Mouse (Mus musculus) right cerebral cortex, postnatal 4 days (tissue): Measurements from ENCODE around the gene B3galt1.

Experiments
- DNase-seq: peaks from one replicate; pipeline ENCODE4 v3.0.0-alpha.2; 2022

B3galt1 gene

DNA sequence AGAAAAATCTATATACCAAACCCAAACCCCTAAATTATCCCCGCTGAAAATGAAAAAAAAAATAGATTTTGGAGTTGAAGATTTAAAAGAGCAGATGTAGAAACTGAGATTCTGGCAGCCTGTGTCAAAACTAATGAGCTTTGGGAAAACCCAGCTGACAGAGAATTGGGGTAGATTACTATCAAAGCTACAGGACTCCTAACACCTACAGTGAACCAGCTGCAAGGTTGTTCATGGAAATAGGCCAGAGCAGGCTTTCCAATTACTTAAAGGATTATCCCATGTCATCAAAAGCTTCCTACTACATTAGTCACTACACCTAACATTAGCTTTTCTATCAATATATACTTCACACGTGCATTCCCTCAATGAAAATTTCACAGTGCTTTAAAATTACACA lies 165.1 kb downstream of the B3galt1 start:
- no peak for DNase-seq

- DNase-seq: no peak
Observed at GRCm38 (mm10) chr2:67751585-67751984, 185.9 kb downstream of the B3galt1 start.

GRCm38 (mm10) chr2:67756507-67756906 lies 190.8 kb downstream of the B3galt1 start:
- DNase-seq: no peak

DNA sequence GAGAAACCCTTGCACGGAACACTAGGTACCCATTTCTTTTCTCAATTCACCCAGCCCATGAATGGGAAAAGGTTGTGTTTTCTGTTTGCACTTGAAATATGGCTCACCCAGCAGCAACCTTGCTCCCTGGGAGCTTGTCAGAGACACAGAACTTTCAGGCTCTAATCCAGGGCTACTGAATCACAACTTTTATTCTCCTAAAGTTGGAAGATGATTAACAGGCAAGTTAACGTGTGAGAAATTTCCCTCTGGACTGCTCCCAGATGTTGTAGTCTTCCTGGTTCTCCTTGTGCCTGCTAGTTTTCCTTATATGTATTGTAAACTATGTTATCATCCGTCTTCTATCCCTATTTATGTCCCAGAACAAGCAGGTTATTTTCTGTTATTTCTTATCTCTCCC lies 221.9 kb downstream of the B3galt1 start:
- no peak for DNase-seq

GRCm38 (mm10) chr2:67797561-67797960 lies 231.9 kb downstream of the B3galt1 start:
- no peak for DNase-seq

GRCm38 (mm10) chr2:67799981-67800380 lies 234.3 kb downstream of the B3galt1 start:
- DNase-seq: no peak

- DNase-seq: no peak
Observed at GRCm38 (mm10) chr2:67816149-67816548, 250.5 kb downstream of the B3galt1 start.

GRCm38 (mm10) chr2:67818014-67818413 lies 252.3 kb downstream of the B3galt1 start:
- no peak for DNase-seq

DNA sequence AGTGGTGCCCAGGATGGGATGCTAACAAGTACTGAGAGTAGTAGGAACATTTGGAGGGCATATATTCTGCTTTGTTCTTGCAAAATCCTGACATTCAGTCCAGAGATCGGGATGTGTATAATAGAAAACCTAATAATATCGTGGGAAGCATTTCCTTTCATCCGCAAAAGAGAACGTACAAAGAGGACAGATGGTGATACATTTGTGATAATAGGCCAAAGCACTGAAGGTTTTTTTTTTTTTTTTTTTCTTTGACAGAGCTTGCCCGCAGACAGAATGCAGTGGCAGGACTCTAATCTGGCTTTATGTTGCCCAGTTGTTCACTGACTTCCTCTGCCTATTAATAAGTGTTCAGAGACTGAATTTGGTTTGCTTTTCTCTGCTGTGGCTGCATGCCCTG lies 256.7 kb downstream of the B3galt1 start:
- DNase-seq: no peak

DNA sequence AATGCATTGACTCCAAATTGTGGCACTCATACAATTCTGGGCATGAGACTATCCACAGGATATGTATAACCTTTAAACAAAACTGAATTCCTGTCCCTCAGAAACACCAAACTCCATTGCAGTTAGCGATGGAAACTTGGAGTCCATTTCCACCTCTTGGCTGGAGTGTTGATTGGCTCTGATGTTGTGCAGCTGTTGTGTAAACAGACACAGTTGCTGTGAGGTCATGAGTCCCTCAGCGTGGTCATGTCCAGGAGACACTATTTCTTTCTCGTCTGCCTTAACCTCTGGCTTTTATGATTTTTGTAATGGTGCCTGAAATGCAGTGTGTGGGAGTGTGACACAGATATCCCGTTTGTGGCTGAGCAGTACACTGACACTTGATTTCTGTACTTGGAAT lies 262.0 kb downstream of the B3galt1 start:
- no peak for DNase-seq

DNA sequence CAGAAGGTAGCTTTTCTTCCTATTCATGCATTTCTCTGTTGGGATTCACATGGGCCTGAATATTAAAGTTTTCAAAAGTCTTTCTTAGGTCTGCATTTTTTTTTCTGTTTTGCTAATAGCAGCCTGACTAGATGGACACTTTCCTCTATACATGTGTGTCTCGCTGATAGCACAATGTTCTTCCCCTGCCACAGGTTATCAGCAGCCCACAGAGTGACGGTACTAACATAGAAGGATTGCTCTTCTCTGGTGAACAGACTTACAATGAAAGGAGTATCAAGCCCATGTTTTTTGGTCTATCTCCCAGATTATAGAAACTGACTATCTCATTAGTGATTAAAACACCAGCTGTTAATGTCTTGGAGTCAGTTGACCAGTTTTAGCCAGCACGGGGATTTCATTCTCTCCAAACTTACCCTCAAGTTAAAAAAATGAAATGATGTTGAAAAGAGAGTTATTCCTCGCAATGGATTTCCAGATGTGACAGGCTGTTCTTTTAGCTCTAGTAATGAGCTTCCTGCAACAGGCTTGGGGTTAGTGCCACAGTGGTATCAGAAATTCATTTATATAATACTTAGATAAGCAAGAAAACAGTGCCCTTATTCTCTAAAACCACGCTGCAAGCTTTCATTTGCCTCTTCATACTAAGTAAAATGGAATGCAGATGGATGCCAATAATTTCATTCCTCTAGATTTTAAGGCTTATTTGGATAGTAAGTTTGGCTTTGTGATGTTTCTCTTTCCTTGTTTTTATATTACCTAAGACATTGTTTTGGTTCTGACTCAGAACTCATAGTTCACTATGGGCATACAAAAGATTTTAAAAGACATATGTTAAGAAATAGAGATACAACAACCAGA lies 263.6 kb downstream of the B3galt1 start:
- DNase-seq: no peak

- no peak for DNase-seq
Observed at GRCm38 (mm10) chr2:67847806-67848205, 282.1 kb downstream of the B3galt1 start.

GRCm38 (mm10) chr2:67850725-67851124 lies 285.1 kb downstream of the B3galt1 start:
- no peak for DNase-seq

DNA sequence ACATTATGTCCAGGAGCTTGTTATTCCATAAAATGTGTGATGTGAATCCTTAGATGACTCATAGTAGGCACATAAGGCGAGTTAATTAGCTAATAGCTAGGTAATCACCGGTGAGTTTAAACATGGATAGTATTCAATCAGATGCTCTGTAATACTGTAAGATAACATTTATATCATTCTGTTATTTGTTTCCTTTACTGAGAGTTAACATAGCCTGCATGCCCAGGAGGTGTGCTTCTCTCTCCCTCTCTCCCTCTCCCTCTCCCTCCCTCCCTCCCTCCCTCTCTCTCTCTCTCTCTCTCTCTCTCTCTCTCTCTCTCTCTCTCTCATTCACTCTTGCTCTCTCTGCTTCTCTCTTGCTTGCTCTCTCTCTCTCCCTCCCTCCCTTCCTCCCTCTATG lies 292.7 kb downstream of the B3galt1 start:
- DNase-seq: no peak

- no peak for DNase-seq
Observed at GRCm38 (mm10) chr2:67859004-67859403, 293.3 kb downstream of the B3galt1 start.

GRCm38 (mm10) chr2:67873368-67873767 lies 307.7 kb downstream of the B3galt1 start:
- DNase-seq: no peak

DNA sequence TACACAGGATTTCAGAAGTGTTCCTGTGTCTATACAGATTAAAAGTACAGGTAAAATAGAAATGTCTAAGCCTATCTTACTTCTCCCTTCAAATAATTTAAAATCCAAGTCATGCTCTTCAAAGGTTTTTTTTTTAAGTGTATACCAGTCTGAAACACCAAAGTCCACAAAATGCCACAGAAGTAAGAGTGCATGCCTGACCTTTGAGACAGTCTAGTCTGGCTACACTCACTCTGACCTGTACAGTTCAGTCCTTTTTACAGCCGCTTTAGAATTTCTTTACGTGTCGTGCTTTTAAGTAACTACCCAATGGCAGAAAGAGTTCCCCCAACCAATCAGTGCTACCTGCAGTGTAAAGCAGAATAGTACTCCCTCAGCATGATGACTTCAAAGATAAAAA lies 314.2 kb downstream of the B3galt1 start:
- DNase-seq: no peak

DNA sequence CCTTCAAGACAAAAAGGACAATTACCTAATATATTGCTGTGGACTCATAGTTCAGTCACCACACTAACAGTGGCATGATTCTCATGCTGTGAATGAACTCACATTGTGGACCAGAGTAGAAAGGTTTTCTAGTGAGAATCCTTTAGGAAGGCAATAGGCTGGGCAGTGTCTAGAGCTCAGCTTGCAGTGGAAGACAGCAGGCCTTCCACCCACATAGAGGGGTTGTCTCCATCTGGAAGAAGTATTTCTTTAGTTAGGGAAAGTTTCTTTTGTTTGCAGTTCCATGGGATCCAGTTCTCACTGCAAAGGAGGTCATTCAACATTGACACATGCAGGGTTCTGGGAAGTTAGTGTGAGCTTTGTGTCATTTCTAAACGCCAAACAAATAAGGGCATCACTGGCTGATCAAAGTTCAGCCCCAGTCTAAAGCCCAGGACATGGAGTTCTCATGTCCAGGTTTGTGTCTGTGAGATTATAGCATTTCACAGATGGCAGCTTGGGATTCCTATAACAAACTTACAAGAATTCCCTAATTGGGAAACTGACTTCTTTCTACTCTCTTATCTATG lies 316.1 kb downstream of the B3galt1 start:
- DNase-seq: no peak

- no peak for DNase-seq
Observed at GRCm38 (mm10) chr2:67897956-67898689, 332.5 kb downstream of the B3galt1 start.

DNA sequence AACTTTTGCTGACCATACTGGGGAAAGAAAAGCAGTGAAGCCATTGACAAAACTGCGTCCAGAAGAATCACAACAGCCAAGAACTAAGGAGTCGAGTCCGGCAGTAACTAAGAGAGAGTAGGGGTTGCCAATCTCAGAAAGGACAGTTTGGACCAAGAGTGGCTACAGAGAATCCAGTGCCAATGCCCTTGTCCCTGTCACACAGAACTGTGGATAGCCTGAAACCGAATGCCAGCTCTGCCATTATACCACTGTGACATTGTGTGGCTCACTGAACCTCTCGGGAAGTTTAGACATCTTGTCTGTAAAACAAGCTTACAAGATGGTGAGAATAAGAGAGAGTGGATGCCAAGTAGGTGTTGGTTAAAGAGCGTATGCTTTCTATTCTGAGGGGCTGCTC lies 335.9 kb downstream of the B3galt1 start:
- no peak for DNase-seq

- DNase-seq: no peak
Observed at GRCm38 (mm10) chr2:67902651-67903292, 337.1 kb downstream of the B3galt1 start.

DNA sequence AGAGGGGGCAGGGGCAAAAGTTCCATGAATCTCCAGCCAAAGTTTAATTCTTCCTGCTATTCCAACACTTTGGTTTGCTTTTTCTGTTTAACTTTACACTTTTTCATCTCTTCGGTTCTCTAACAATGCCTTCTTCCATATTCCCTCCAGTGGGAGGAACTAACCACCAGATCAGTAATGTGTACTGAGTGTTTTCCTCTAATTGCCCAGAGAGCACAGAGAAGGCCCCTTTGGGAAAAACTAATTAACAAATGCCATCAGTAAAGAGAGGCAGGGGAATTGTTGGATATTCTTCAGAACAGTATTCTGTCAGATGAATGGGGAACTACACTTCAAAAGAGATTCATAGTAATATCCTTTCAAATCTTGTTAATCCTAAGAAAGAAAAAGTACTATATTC lies 338.1 kb downstream of the B3galt1 start:
- DNase-seq: no peak

DNA sequence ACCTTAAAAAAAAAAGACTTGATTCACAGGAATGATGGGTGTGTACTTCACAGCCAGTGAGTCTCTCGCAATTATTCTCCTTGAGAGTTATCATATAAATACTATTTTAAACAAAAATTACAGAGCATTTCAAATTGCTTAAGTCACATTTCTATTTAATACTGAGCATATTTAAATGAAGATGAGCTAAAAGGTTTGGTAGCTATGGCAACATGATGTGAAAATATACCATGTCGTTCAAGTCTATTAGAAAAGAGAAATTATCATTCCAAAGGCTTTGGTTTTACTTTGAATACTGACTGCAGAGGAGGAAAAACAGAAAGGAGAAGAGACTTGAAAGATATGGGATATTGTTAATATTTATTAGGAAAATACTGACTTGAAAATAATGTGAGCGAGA lies 366.3 kb downstream of the B3galt1 start:
- no peak for DNase-seq
